Mouse (Mus musculus) midbrain, embryonic 12.5 days (tissue): ENCODE data around the gene Olfr212. TPM values are rescaled to one million over a fixed set of nuclear protein-coding genes. Genes with fewer than 3 reads are reported as not detected.
"Not testable (repeated sequence)": the region's sequence is repeated elsewhere in the genome, so short reads cannot be mapped to it uniquely, and the experiment has no call there.

Source experiments
- ATAC-seq: fragments of 200-750 bp; cut with Nextera tagmentation; 2 replicates; pipeline ENCODE4 v1.8.0; 2017; ENCODE audit warnings: low read depth, moderate TSS enrichment, moderate library complexity; ENCODE audit not compliant: low FRiP score
- H3K27ac ChIP-seq: fragments of 300-500 bp; sonication (generic); replicated peaks from 2 replicates; pipeline ENCODE4 v1.5.1; 2016; ENCODE audit warnings: mild to moderate bottlenecking
- H3K27me3 ChIP-seq: fragments of 300-500 bp; sonication (generic); 2 replicates; pipeline ENCODE4 v1.6.1; 2016; ENCODE audit warnings: mild to moderate bottlenecking
- H3K36me3 ChIP-seq: fragments of 300-500 bp; sonication (generic); 2 replicates; pipeline ENCODE4 v1.6.1; 2016
- H3K4me1 ChIP-seq: fragments of 300-500 bp; sonication (generic); 2 replicates; pipeline ENCODE4 v1.6.1; 2016
- H3K4me2 ChIP-seq: fragments of 300-500 bp; sonication (generic); replicated peaks from 2 replicates; pipeline ENCODE4 v1.6.1; 2016; ENCODE audit warnings: mild to moderate bottlenecking, moderate library complexity
- H3K4me3 ChIP-seq: fragments of 300-500 bp; sonication (generic); 2 replicates; pipeline ENCODE4 v1.5.1; 2016; ENCODE audit warnings: mild to moderate bottlenecking
- H3K9ac ChIP-seq: fragments of 300-500 bp; sonication (generic); replicated peaks from 2 replicates; pipeline ENCODE4 v1.6.1; 2016; ENCODE audit warnings: mild to moderate bottlenecking, moderate library complexity
- H3K9me3 ChIP-seq: fragments of 300-500 bp; sonication (generic); 2 replicates; pipeline ENCODE4 v1.6.1; 2016; ENCODE audit warnings: mild to moderate bottlenecking
- WGBS: fragments of 180-500 bp; shearing (Covaris S2); methylation state at CpG from one replicate; pipeline ENCODE4 v1.1.7; 2016; 5-methylcytosine and 5-hydroxymethylcytosine counted together
- polyA plus RNA-seq: library from polyadenylated mRNA; unstranded; fragments of >200 nt; fragmentation: Nextera tagmentation; extraction: Ambion mirVana; gene quantifications from 2 replicates; pipeline ENCODE4 v1.2.1, GENCODE M21; 2016

Olfr212 gene
- not detected in 2 replicates for polyA plus RNA-seq

DNA sequence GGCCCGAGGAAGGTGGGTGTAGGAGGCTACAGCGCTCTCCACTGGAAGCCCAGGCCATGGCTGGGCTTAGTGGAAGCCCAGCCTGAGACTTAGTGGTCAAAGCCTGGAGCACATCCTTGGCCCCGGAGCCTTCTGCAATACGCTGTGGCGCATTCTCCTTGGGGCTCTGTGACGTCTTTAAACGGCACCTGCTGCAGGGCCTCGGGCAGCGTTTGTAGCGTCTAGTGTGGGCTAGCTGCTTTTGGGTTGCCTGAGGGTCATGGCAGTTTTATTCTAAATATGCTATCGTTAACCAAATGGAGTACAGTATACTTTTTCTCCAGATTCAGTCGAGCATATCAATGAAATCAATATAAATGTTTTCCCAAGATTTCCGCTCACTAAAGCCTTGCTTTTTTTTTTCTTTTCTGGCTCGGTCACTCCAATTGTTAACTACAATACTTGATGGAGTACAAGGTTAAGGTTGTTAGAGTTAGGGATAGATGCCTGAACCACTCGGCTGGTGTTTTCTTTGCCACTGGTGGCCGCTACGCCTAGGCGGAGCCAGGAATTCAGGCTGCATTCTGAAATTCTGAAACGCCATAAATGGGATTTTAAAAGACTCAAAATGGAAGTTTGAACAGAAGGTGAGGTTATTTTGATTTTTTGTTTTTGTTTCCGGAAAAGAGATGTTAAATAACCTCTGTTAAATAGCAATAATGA, at the start of gene Olfr212:
Gene Olfr212, plus strand, starts transcription at position 215 of the 702 bp plus-strand sequence.
- H3K9ac ChIP-seq, H3K4me2 ChIP-seq, H3K27ac ChIP-seq, ATAC-seq, H3K4me1 ChIP-seq, H3K4me3 ChIP-seq, H3K27me3 ChIP-seq, H3K36me3 ChIP-seq: not testable (repeated sequence)
- 92% methylated on average over 20 of the region's 20 CpGs for WGBS
- H3K9me3 ChIP-seq, result peaks cover 14% of the 10 kb centered on the region

DNA sequence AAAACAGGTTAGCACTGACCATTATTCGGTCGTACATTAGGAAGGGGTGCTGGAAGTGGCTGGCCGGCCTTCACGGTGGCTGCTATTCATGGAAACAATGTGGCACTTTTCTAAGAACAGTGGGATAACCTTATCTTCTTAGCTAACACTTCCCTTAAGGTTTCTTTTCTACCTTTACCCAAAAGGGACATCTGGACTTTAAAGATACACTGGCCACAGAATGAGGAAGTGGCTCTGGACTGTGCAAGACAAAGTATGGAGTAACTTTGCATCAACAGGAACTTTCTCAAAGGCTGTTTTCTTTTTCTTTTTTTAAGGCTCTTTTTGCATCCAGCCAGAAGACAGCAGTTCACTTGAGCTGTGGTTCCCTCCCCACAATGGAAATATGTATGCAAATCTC, 47.6 kb upstream of the Olfr212 start:
- Histone ChIP-seq H3K9ac (no peak overlapping the region), H3K9me3 (no peaks in the 10 kb centered on the region), H3K27ac (no peak overlapping the region), H3K4me2 (no peak overlapping the region), H3K4me1 (peaks cover 8% of the 10 kb centered on the region), H3K27me3 (peaks cover 38% of the 10 kb centered on the region), H3K36me3 (no peaks in the 10 kb centered on the region), H3K4me3 (no peak overlapping the region)
- ATAC-seq, result no peak
- 80% methylated on average over 4 of the region's 4 CpGs for WGBS

DNA sequence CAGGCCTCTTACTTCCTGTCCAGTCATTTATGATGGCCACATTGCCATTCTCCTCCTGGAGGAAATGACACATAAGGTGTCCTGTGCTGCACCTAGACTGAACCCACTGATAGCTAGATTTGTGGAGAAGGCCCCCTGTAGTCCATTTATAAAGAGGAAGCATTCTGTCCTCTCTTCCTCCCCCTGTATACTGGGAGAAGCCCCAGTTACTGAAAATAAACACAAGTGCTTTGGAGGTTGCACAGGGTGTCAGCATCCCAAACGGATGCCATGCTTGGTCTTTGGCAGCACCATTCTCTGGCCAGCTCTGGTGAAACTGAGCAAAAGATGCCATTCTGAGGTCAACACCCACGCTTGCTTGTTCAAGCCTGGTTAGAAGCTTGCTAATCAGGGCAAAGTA, 47.1 kb upstream of the Olfr212 start:
- H3K4me1 ChIP-seq, result peaks cover 8% of the 10 kb centered on the region
- WGBS, result 76% methylated on average over 2 of the region's 2 CpGs
- ATAC-seq, result no peak

GRCm38 (mm10) chr6:116460544-116461283, 45.6 kb upstream of the Olfr212 start, which contains the start of gene Alox5:
Alox5 (minus strand) TSS chr6:116461178.
- WGBS, result 3% methylated on average over 43 of the region's 43 CpGs
- Histone ChIP-seq H3K9me3 (no peaks in the 10 kb centered on the region), H3K27ac (no peak within 1 kb of the TSS), H3K9ac (peak within 1 kb of the TSS; percentile 45), H3K4me3 (peak within 1 kb of the TSS; percentile 42), H3K27me3 (peaks cover 38% of the 10 kb centered on the region), H3K4me2 (peak within 1 kb of the TSS; percentile 74), H3K36me3 (no peaks in the 10 kb centered on the region), H3K4me1 (peaks cover 8% of the 10 kb centered on the region)
- ATAC-seq, result peak; percentile 74

More for the DNA sequence above, 47.1 kb upstream of the Olfr212 start:
- Histone ChIP-seq H3K4me2 (no peak overlapping the region), H3K36me3 (no peaks in the 10 kb centered on the region), H3K27me3 (peaks cover 38% of the 10 kb centered on the region), H3K4me3 (no peak overlapping the region), H3K9me3 (no peaks in the 10 kb centered on the region), H3K27ac (no peak overlapping the region), H3K9ac (no peak overlapping the region)

DNA sequence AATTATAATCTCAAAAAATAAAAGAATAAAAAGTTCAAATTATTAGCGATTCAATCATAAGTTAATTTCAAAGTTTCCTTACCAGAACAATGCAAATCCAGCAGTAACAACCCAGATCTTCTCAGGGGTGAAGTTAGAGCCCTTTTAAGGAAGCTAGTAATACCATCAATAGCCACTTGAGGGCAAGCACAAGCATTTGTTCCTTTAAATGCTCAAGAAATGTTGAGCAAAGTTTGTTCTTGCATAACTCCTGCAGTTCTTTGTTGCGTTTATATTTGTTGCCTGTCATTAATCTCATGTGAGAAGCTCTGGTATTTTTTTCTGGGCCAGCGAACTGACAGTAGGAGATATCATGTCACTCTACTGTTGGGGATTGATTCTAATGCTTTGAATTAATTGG, 38.2 kb upstream of the Olfr212 start:
- Histone ChIP-seq H3K27me3 (no peaks in the 10 kb centered on the region), H3K27ac (no peak overlapping the region), H3K9ac (no peak overlapping the region), H3K4me1 (no peaks in the 10 kb centered on the region), H3K4me2 (no peak overlapping the region), H3K9me3 (no peaks in the 10 kb centered on the region), H3K36me3 (no peaks in the 10 kb centered on the region), H3K4me3 (no peak overlapping the region)
- no peak for ATAC-seq
- 37% methylated on average over 3 of the region's 3 CpGs for WGBS

DNA sequence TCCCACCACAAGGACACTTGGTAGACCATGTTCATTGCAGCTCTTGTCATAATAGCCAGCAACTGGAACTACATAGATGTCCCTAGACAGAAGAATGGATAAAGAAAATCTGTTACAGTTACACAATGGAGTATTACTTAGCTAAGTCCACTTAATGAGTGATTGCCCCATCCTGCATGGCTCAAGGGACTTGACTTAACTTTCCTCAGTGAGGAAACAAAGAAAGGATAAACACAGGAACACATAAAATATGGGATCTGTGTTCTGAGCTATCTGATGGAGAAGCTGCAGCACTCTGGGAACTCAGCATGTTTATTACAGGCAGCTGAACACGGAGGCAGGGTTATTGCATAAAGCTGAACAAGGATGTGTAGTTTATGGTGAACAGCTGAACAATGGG, 21.2 kb upstream of the Olfr212 start:
- H3K36me3 ChIP-seq, result no peaks in the 10 kb centered on the region
- no peaks in the 10 kb centered on the region for H3K27me3 ChIP-seq
- no peak overlapping the region for H3K4me3 ChIP-seq
- H3K4me2 ChIP-seq, result no peak overlapping the region
- no peak overlapping the region for H3K9ac ChIP-seq
- no peaks in the 10 kb centered on the region for H3K4me1 ChIP-seq
- no peak overlapping the region for H3K27ac ChIP-seq
- no peaks in the 10 kb centered on the region for H3K9me3 ChIP-seq
- 76% methylated on average over 1 of the region's 1 CpGs for WGBS
- ATAC-seq, result no peak

GRCm38 (mm10) chr6:116486833-116487232, 19.5 kb upstream of the Olfr212 start:
- Histone ChIP-seq H3K4me3 (no peak overlapping the region), H3K4me2 (no peak overlapping the region), H3K27me3 (no peaks in the 10 kb centered on the region), H3K27ac (no peak overlapping the region), H3K9me3 (no peaks in the 10 kb centered on the region), H3K9ac (no peak overlapping the region), H3K4me1 (no peaks in the 10 kb centered on the region), H3K36me3 (no peaks in the 10 kb centered on the region)
- 79% methylated on average over 1 of the region's 1 CpGs for WGBS
- ATAC-seq, result no peak

GRCm38 (mm10) chr6:116488791-116489190, 17.5 kb upstream of the Olfr212 start, which contains the start of gene Olfr211:
Olfr211 (plus strand) TSS chr6:116489091.
- Histone ChIP-seq H3K9ac (no peak within 1 kb of the TSS), H3K4me1 (no peaks in the 10 kb centered on the region), H3K4me2 (no peak within 1 kb of the TSS), H3K27ac (no peak within 1 kb of the TSS), H3K36me3 (no peaks in the 10 kb centered on the region), H3K9me3 (no peaks in the 10 kb centered on the region), H3K27me3 (no peaks in the 10 kb centered on the region), H3K4me3 (no peak within 1 kb of the TSS)
- 72% methylated on average over 4 of the region's 4 CpGs for WGBS
- no peak for ATAC-seq

DNA sequence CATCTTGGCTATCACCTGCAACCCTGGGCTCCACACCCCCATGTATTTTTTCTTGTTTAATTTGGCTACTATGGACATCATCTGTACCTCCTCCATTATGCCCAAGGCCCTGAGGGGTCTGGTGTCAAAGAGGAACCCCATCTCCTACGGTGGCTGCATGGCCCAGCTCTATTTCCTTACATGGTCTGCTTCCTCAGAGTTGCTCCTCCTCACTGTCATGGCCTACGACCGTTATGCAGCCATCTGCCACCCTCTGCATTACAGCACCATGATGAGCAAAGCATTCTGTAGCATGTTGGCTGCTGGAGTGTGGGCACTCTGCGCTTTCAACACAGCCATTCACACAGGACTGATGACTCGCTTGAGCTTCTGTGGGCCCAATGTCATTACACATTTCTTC, 12.6 kb upstream of the Olfr212 start:
- no peaks in the 10 kb centered on the region for H3K9me3 ChIP-seq
- no peak overlapping the region for H3K27ac ChIP-seq
- H3K27me3 ChIP-seq, result no peaks in the 10 kb centered on the region
- no peak overlapping the region for H3K9ac ChIP-seq
- WGBS, result 87% methylated on average over 5 of the region's 5 CpGs
- ATAC-seq, result no peak
- H3K36me3 ChIP-seq, result no peaks in the 10 kb centered on the region
- no peaks in the 10 kb centered on the region for H3K4me1 ChIP-seq
- H3K4me2 ChIP-seq, result no peak overlapping the region
- no peak overlapping the region for H3K4me3 ChIP-seq

- Histone ChIP-seq H3K4me1 (no peaks in the 10 kb centered on the region), H3K9ac (no peak overlapping the region), H3K36me3 (no peaks in the 10 kb centered on the region), H3K27ac (no peak overlapping the region), H3K27me3 (no peaks in the 10 kb centered on the region), H3K4me2 (no peak overlapping the region), H3K9me3 (no peaks in the 10 kb centered on the region), H3K4me3 (no peak overlapping the region)
- no peak for ATAC-seq
- 88% methylated on average over 1 of the region's 1 CpGs for WGBS
Observed at GRCm38 (mm10) chr6:116495960-116496359, 10.4 kb upstream of the Olfr212 start.

- H3K4me2 ChIP-seq, result no peak overlapping the region
- no peaks in the 10 kb centered on the region for H3K9me3 ChIP-seq
- H3K9ac ChIP-seq, result no peak overlapping the region
- no peaks in the 10 kb centered on the region for H3K36me3 ChIP-seq
- H3K4me3 ChIP-seq, result no peak overlapping the region
- H3K4me1 ChIP-seq, result no peaks in the 10 kb centered on the region
- H3K27ac ChIP-seq, result no peak overlapping the region
- no peaks in the 10 kb centered on the region for H3K27me3 ChIP-seq
- no peak for ATAC-seq
Observed at GRCm38 (mm10) chr6:116514832-116515231, 8.5 kb downstream of the Olfr212 start.

DNA sequence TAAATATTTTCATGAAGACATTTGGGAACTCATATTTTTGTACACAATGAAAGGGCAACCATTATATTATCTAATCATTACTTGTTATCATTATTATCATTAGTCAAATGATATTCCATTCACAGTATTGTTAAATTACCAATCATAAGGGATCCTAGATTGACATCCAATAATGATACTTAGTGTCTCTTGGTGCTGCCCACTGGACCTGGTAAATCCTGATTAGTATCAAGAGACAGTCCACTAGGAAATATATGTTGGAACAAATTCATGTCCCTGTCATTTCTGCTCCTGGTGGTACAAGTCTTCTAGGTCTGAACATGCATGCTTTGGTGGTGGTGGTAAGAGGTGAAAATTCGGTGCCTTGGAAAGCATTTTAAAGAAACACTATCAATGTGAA, 31.8 kb downstream of the Olfr212 start, which contains the start of gene Olfr213:
Gene Olfr213, plus strand, starts transcription at position 301 of the 400 bp plus-strand sequence.
- ATAC-seq, result no peak
- Histone ChIP-seq H3K27me3 (no peaks in the 10 kb centered on the region), H3K4me1 (no peaks in the 10 kb centered on the region), H3K27ac (no peak within 1 kb of the TSS), H3K9me3 (no peaks in the 10 kb centered on the region), H3K9ac (no peak within 1 kb of the TSS), H3K4me2 (no peak within 1 kb of the TSS), H3K4me3 (no peak within 1 kb of the TSS), H3K36me3 (no peaks in the 10 kb centered on the region)
- WGBS, result 87% methylated on average over 1 of the region's 1 CpGs
